Mouse (Mus musculus) neural tube, embryonic 11.5 days (tissue): ENCODE measurements around the gene Appbp2. TPM values are rescaled to one million over a fixed set of nuclear protein-coding genes. Genes with fewer than 3 reads are reported as not detected.

Experiments
- ATAC-seq: fragments of 200-750 bp; cut with Nextera tagmentation; 2 replicates; pipeline ENCODE4 v1.8.0; 2017; ENCODE audit warnings: moderate number of reproducible peaks, mild to moderate bottlenecking, moderate TSS enrichment, moderate library complexity; ENCODE audit not compliant: insufficient read depth, low FRiP score, low TSS enrichment
- DNase-seq: peaks from one replicate; pipeline ENCODE4 v3.0.0-alpha.2; 2015; ENCODE audit warnings: low spot score
- H3K27ac ChIP-seq: fragments of 300-500 bp; sonication (generic); 2 replicates; pipeline ENCODE4 v1.5.1; 2014; ENCODE audit warnings: low read depth, mild to moderate bottlenecking, low read length
- H3K27me3 ChIP-seq: fragments of 300-500 bp; sonication (generic); 2 replicates; pipeline ENCODE4 v1.6.1; 2014; ENCODE audit warnings: mild to moderate bottlenecking, low read length, mixed read lengths; ENCODE audit not compliant: control insufficient read depth, insufficient read depth
- H3K36me3 ChIP-seq: fragments of 300-500 bp; sonication (generic); 2 replicates; pipeline ENCODE4 v1.6.1; 2014; ENCODE audit warnings: mild to moderate bottlenecking, low read length, moderate library complexity, mixed read lengths; ENCODE audit not compliant: control insufficient read depth, insufficient read depth
- H3K4me1 ChIP-seq: fragments of 300-500 bp; sonication (generic); 2 replicates; pipeline ENCODE4 v1.6.1; 2014; ENCODE audit warnings: low read length, mixed read lengths; ENCODE audit not compliant: control insufficient read depth, insufficient read depth
- H3K4me2 ChIP-seq: fragments of 300-500 bp; sonication (generic); 2 replicates; pipeline ENCODE4 v1.6.1; 2014; ENCODE audit warnings: low read depth, mild to moderate bottlenecking, moderate library complexity
- H3K4me3 ChIP-seq: fragments of 300-500 bp; sonication (generic); 2 replicates; pipeline ENCODE4 v1.5.1; 2014; ENCODE audit warnings: low read depth, low read length
- H3K9ac ChIP-seq: fragments of 300-500 bp; sonication (generic); 2 replicates; pipeline ENCODE4 v1.6.1; 2014; ENCODE audit warnings: mild to moderate bottlenecking, low read length
- H3K9me3 ChIP-seq: fragments of 300-500 bp; sonication (generic); 2 replicates; pipeline ENCODE4 v1.6.1; 2016; ENCODE audit warnings: low read length; ENCODE audit not compliant: control insufficient read depth
- WGBS: fragments of 180-500 bp; shearing (Covaris S2); extraction: QIAGEN DNeasy Blood & Tissue Kit; methylation state at CpG from one replicate; pipeline ENCODE4 v1.1.7; 2014; 5-methylcytosine and 5-hydroxymethylcytosine counted together
- polyA plus RNA-seq: library from polyadenylated mRNA; unstranded; fragments of >200 nt; fragmentation: Nextera tagmentation; extraction: Ambion mirVana; gene quantifications from 2 replicates; pipeline ENCODE4 v1.2.1, GENCODE M21; 2014

Gene Appbp2
- polyA plus RNA-seq, 1 experiment from 2014 or later, result 61.5 TPM

- H3K9ac ChIP-seq, result no peak overlapping the region
- no peaks in the 10 kb centered on the region for H3K27me3 ChIP-seq
- DNase-seq (no peak), ATAC-seq (no peak)
- no peak overlapping the region for H3K27ac ChIP-seq
- WGBS, result 96% methylated on average over 2 of the region's 2 CpGs
- H3K36me3 ChIP-seq, result peaks cover 12% of the 10 kb centered on the region
- H3K4me3 ChIP-seq, result no peak overlapping the region
- no peaks in the 10 kb centered on the region for H3K9me3 ChIP-seq
- no peak overlapping the region for H3K4me2 ChIP-seq
- H3K4me1 ChIP-seq, result no peaks in the 10 kb centered on the region
Observed at GRCm38 (mm10) chr11:85211151-85211550, 23.8 kb downstream of the Appbp2 start.

GRCm38 (mm10) chr11:85206231-85206630 lies 28.7 kb downstream of the Appbp2 start:
- no peaks in the 10 kb centered on the region for H3K4me1 ChIP-seq
- no peak overlapping the region for H3K27ac ChIP-seq
- ATAC-seq (no peak), DNase-seq (no peak)
- no peak overlapping the region for H3K4me2 ChIP-seq
- no peak overlapping the region for H3K4me3 ChIP-seq
- no peak overlapping the region for H3K9ac ChIP-seq
- no peaks in the 10 kb centered on the region for H3K27me3 ChIP-seq
- H3K36me3 ChIP-seq, result peaks cover 13% of the 10 kb centered on the region
- H3K9me3 ChIP-seq, result no peaks in the 10 kb centered on the region

DNA sequence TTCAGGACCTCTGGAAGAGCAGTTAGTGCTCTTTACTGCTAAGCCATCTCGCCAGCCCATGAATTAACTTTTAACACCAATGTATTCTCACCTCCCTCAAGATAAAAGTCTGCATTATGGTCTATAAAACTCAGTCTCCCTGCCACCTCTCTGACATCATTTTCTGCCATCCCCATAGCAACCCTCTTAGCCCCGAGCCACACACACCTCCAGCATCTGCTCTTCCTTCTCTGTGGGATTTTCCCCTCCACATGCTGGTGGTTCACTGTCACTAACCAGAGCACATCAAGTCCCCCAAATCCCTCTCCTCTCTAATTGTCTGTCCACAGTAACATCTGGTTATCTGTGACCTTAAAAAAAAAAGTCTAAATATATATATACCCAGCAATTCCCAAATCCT lies 36.0 kb downstream of the Appbp2 start:
- H3K27me3 ChIP-seq, result no peaks in the 10 kb centered on the region
- H3K4me2 ChIP-seq, result no peak overlapping the region
- H3K9ac ChIP-seq, result no peak overlapping the region
- no peak overlapping the region for H3K4me3 ChIP-seq
- H3K4me1 ChIP-seq, result no peaks in the 10 kb centered on the region
- ATAC-seq, result no peak
- peaks cover 19% of the 10 kb centered on the region for H3K36me3 ChIP-seq
- no peak for DNase-seq
- no peak overlapping the region for H3K27ac ChIP-seq
- H3K9me3 ChIP-seq, result no peaks in the 10 kb centered on the region
- 77% methylated on average over 2 of the region's 2 CpGs for WGBS

- Histone ChIP-seq H3K4me3 (no peak overlapping the region), H3K27me3 (no peaks in the 10 kb centered on the region), H3K4me1 (no peaks in the 10 kb centered on the region), H3K27ac (no peak overlapping the region), H3K4me2 (no peak overlapping the region), H3K9ac (no peak overlapping the region), H3K36me3 (peaks cover 24% of the 10 kb centered on the region), H3K9me3 (no peaks in the 10 kb centered on the region)
- ATAC-seq, result no peak
- WGBS, result 90% methylated on average over 9 of the region's 9 CpGs
- DNase-seq, result no peak
Observed at GRCm38 (mm10) chr11:85196046-85196445, 38.9 kb downstream of the Appbp2 start.

- Histone ChIP-seq H3K27me3 (no peaks in the 10 kb centered on the region), H3K4me3 (no peak overlapping the region), H3K36me3 (peaks cover 28% of the 10 kb centered on the region), H3K4me1 (no peaks in the 10 kb centered on the region), H3K9ac (no peak overlapping the region), H3K9me3 (no peaks in the 10 kb centered on the region), H3K4me2 (no peak overlapping the region), H3K27ac (no peak overlapping the region)
- ATAC-seq (no peak), DNase-seq (no peak)
- WGBS, result 95% methylated on average over 11 of the region's 11 CpGs
Observed at GRCm38 (mm10) chr11:85194206-85194605, 40.7 kb downstream of the Appbp2 start.

DNA sequence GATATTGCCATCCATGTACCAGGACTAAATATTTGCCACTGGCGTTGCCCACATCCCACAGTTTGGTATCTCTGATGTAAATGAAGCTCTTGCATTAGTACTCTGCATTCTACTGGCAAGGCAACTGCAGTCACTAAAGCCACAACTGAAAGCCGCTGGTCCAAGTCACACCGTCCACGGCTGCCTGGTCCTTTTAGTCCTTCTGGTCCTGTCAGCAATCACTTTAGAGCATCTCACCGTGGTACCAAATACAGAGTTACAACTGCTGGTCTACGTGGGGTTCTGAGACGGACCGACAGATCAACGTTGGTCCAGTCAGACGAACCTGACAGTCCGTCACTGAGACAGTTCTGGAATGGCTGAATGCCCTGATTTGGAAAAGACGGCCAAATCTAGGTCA lies 44.2 kb downstream of the Appbp2 start:
- WGBS, result 94% methylated on average over 12 of the region's 12 CpGs
- DNase-seq, result no peak
- Histone ChIP-seq H3K4me3 (no peak overlapping the region), H3K4me2 (no peak overlapping the region), H3K27me3 (no peaks in the 10 kb centered on the region), H3K4me1 (no peaks in the 10 kb centered on the region), H3K27ac (no peak overlapping the region), H3K9me3 (no peaks in the 10 kb centered on the region), H3K9ac (no peak overlapping the region), H3K36me3 (peaks cover 24% of the 10 kb centered on the region)
- no peak for ATAC-seq

- 92% methylated on average over 4 of the region's 4 CpGs for WGBS
- DNase-seq, result no peak
- H3K9ac ChIP-seq, result no peak overlapping the region
- no peaks in the 10 kb centered on the region for H3K9me3 ChIP-seq
- H3K4me1 ChIP-seq, result no peaks in the 10 kb centered on the region
- peaks cover 15% of the 10 kb centered on the region for H3K36me3 ChIP-seq
- H3K27ac ChIP-seq, result no peak overlapping the region
- no peak for ATAC-seq
- H3K4me2 ChIP-seq, result no peak overlapping the region
- no peak overlapping the region for H3K4me3 ChIP-seq
- H3K27me3 ChIP-seq, result no peaks in the 10 kb centered on the region
Observed at GRCm38 (mm10) chr11:85189110-85189509, 45.8 kb downstream of the Appbp2 start.

DNA sequence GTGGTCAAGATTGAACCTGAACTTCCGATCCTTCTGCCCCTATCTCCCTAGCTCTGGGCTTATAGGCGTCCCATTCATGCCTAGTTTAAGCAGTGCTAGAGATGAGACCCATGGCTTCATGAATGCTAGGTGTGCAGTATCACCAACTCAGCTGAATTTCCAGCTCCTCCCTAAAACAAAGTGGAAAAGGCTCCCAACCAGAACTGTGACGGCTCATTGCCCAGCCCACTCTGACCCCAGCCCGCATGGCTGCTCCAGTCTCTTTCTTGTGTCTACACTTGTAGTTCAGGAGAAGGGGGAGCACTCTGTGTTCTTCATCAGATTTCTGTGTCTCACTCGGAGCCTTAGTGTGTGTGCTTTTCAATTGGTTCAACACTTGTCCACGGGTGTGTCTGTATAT lies 50.1 kb downstream of the Appbp2 start:
- H3K27me3 ChIP-seq, result no peaks in the 10 kb centered on the region
- no peaks in the 10 kb centered on the region for H3K4me1 ChIP-seq
- H3K4me3 ChIP-seq, result no peak overlapping the region
- ATAC-seq, result no peak
- no peak overlapping the region for H3K4me2 ChIP-seq
- no peak overlapping the region for H3K9ac ChIP-seq
- 88% methylated on average over 6 of the region's 6 CpGs for WGBS
- no peak overlapping the region for H3K27ac ChIP-seq
- no peaks in the 10 kb centered on the region for H3K36me3 ChIP-seq
- H3K9me3 ChIP-seq, result no peaks in the 10 kb centered on the region
- DNase-seq, result no peak

GRCm38 (mm10) chr11:85184082-85184481 lies 50.8 kb downstream of the Appbp2 start:
- DNase-seq, result peak; percentile 43
- WGBS, result 69% methylated on average over 5 of the region's 5 CpGs
- Histone ChIP-seq H3K36me3 (no peaks in the 10 kb centered on the region), H3K4me3 (no peak overlapping the region), H3K9ac (no peak overlapping the region), H3K27me3 (no peaks in the 10 kb centered on the region), H3K4me2 (no peak overlapping the region), H3K4me1 (no peaks in the 10 kb centered on the region), H3K27ac (no peak overlapping the region), H3K9me3 (no peaks in the 10 kb centered on the region)
- no peak for ATAC-seq
